Mouse (Mus musculus): ENCODE data around the gene Med19.

DNA sequence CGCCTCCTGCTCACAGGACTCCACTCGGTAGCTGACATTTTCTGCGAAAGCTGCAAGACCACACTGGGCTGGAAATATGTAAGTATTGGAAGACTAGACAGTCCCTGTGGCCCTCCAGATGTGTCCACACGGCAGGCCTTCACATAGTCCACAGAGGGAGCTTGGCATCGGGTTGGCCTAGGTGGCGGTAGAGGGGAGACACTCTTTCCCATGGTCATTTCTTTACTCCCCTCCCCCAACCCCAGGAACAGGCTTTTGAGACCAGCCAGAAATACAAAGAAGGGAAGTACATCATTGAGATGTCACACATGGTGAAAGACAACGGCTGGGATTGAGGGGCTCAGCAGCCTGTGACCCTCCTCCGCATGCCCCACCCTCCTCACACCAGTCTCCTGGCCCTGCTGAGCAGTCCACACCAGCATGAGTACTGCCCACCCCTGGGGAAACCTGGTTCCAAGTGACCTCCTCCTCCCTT, 59.3 kb downstream of the Med19 start:
- TF ChIP-seq CTCF (IDR thresholded peaks at IDR 0.05; ENCODE audit: low read depth, low read length), result no peak
- TF ChIP-seq POLR2A (IDR thresholded peaks at IDR 0.05; ENCODE audit: borderline replicate concordance, low read depth, low read length), result no peak
